Mouse (Mus musculus) megakaryocyte, embryonic 14.5 days (primary cell): Measurements from ENCODE around the gene Ttll10.

ENCODE experiments used
- FLI1 ChIP-seq: IDR thresholded peaks from 2 replicates; pipeline ENCODE4 v1.6.1; 2012; ENCODE audit warnings: low read length, inconsistent platforms, mixed read lengths
- GATA1 ChIP-seq: IDR thresholded peaks from 3 replicates; pipeline ENCODE4 v1.6.1; 2012; ENCODE audit warnings: mixed read lengths, low read length, inconsistent platforms, borderline replicate concordance

GRCm38 (mm10) chr4:156057702-156058101, 1.5 kb downstream of the Ttll10 start:
- no peak for TF ChIP-seq GATA1
- TF ChIP-seq FLI1: no peak
